Mouse (Mus musculus): ENCODE measurements at regions not wholly inside any gene's neighbourhood (a gene's known extent, or its start where the extent isn't known, plus 50 kb on each side); places are given as distances from the start of the nearest gene placed in this dataset.

GRCm38 (mm10) chr14:39532689-39533088 lies 59.8 kb upstream of the Nrg3 start:
- no peak for DNase-seq
- WGBS: 5% methylated on average over 2 of the region's 2 CpGs
- Histone ChIP-seq H3K4me3 (replicated peaks; ENCODE audit: extremely low read depth, low read depth, low read length) (no peak overlapping the region), H3K4me1 (ENCODE audit: control insufficient read depth, insufficient read depth, low read length) (no peaks in the 10 kb centered on the region)
- TF ChIP-seq CTCF (IDR thresholded peaks at IDR 0.05; ENCODE audit: insufficient read depth, low read length) (peak; percentile 43), POLR2A (IDR thresholded peaks at IDR 0.05; ENCODE audit: borderline replicate concordance, extremely low read depth, low read depth, low read length) (no peak)
